Mouse (Mus musculus): ENCODE results near the gene Oxct1.

Oxct1 gene

GRCm38 (mm10) chr15:4028960-4029359 lies 2.8 kb downstream of the Oxct1 start:
- DNase-seq (ENCODE audit: low read depth) = no peak

GRCm38 (mm10) chr15:4033168-4034004 lies 7.2 kb downstream of the Oxct1 start:
- peak; percentile 35 for DNase-seq (ENCODE audit: low read depth)

GRCm38 (mm10) chr15:4042423-4042822 lies 16.2 kb downstream of the Oxct1 start:
- DNase-seq (ENCODE audit: low read depth) = no peak

GRCm38 (mm10) chr15:4043032-4043471 lies 16.9 kb downstream of the Oxct1 start:
- DNase-seq (ENCODE audit: low read depth) = peak; percentile 91

- peak; percentile 16 for DNase-seq (ENCODE audit: low read depth)
These were observed 30.4 kb downstream of the Oxct1 start for GRCm38 (mm10) chr15:4056627-4057026.

GRCm38 (mm10) chr15:4063574-4063973 lies 37.4 kb downstream of the Oxct1 start:
- no peak for DNase-seq (ENCODE audit: low read depth)

GRCm38 (mm10) chr15:4064013-4064412 lies 37.8 kb downstream of the Oxct1 start:
- no peak for DNase-seq (ENCODE audit: low read depth)

GRCm38 (mm10) chr15:4064694-4065093 lies 38.5 kb downstream of the Oxct1 start:
- DNase-seq (ENCODE audit: low read depth) = no peak

GRCm38 (mm10) chr15:4067273-4067990 lies 41.2 kb downstream of the Oxct1 start:
- no peak for DNase-seq (ENCODE audit: low read depth)

GRCm38 (mm10) chr15:4077978-4078377 lies 51.8 kb downstream of the Oxct1 start:
- DNase-seq (ENCODE audit: low read depth) = no peak

- DNase-seq (ENCODE audit: low read depth) = no peak
These were observed 52.6 kb downstream of the Oxct1 start for GRCm38 (mm10) chr15:4078785-4079184.

GRCm38 (mm10) chr15:4079425-4080189 lies 53.4 kb downstream of the Oxct1 start:
- no peak for DNase-seq (ENCODE audit: low read depth)

GRCm38 (mm10) chr15:4085600-4086384 lies 59.6 kb downstream of the Oxct1 start:
- DNase-seq (ENCODE audit: low read depth) = peak; percentile 73

- DNase-seq (ENCODE audit: low read depth) = no peak
These were observed 61.3 kb downstream of the Oxct1 start for GRCm38 (mm10) chr15:4087446-4087845.

GRCm38 (mm10) chr15:4087914-4088313 lies 61.7 kb downstream of the Oxct1 start:
- DNase-seq (ENCODE audit: low read depth) = no peak

- no peak for DNase-seq (ENCODE audit: low read depth)
These were observed 64.4 kb downstream of the Oxct1 start for GRCm38 (mm10) chr15:4090601-4091000.

GRCm38 (mm10) chr15:4092586-4092985 lies 66.4 kb downstream of the Oxct1 start:
- no peak for DNase-seq (ENCODE audit: low read depth)

- DNase-seq (ENCODE audit: low read depth) = no peak
These were observed 74.2 kb downstream of the Oxct1 start for GRCm38 (mm10) chr15:4100341-4100921.

- DNase-seq (ENCODE audit: low read depth) = no peak
These were observed 74.8 kb downstream of the Oxct1 start for GRCm38 (mm10) chr15:4101025-4101424.

GRCm38 (mm10) chr15:4104319-4104718 lies 78.1 kb downstream of the Oxct1 start:
- DNase-seq (ENCODE audit: low read depth) = no peak

- DNase-seq (ENCODE audit: low read depth) = no peak
These were observed 79.3 kb downstream of the Oxct1 start for GRCm38 (mm10) chr15:4105498-4105897.

Measured in naive thymus-derived CD4-positive, alpha-beta T cell, adult 2 months (primary cell).